Mouse (Mus musculus) CH12.LX (cell line): Measurements from ENCODE around the gene Spata18. TPM values are rescaled to one million over a fixed set of nuclear protein-coding genes. Genes with fewer than 3 reads are reported as not detected.

Source experiments
- DNase-seq: peaks from one replicate; pipeline ENCODE4 v3.0.0-alpha.2; 2013; ENCODE audit errors: extremely low read depth
- H3K27ac ChIP-seq: 2 replicates; pipeline ENCODE4 v1.5.1; 2012; ENCODE audit warnings: low read depth, mild to moderate bottlenecking, control low read depth, moderate library complexity; ENCODE audit not compliant: insufficient read depth
- H3K27me3 ChIP-seq: replicated peaks from 2 replicates; pipeline ENCODE3; 2012; ENCODE audit warnings: inconsistent platforms
- H3K36me3 ChIP-seq, 2 experiments: replicated peaks in 1 of 2; 2 replicates each; pipeline versions ENCODE3 to v1.6.1; 2012; ENCODE audit warnings: inconsistent platforms in 1 of 2, low read length in 1 of 2, mild to moderate bottlenecking in 1 of 2, mixed read lengths in 1 of 2, moderate library complexity in 1 of 2; ENCODE audit not compliant: control insufficient read depth in 1 of 2, insufficient read depth in 1 of 2
- H3K4me1 ChIP-seq, 2 experiments: 2 replicates each; pipeline ENCODE4 v1.6.1; 2012; ENCODE audit warnings: inconsistent platforms in 1 of 2, moderate library complexity in 1 of 2; ENCODE audit not compliant: insufficient read depth in 2 of 2, control insufficient read depth in 1 of 2
- H3K4me2 ChIP-seq: 2 replicates; pipeline ENCODE4 v1.6.1; 2012; ENCODE audit warnings: low read depth, mild to moderate bottlenecking, control low read depth; ENCODE audit not compliant: poor library complexity, insufficient read depth, severe bottlenecking
- H3K4me3 ChIP-seq, 3 experiments: fragments of 150-350 bp in 1 of 3; sonication (generic) in 1 of 3; replicated peaks in 1 of 3; 2 replicates each; pipeline versions ENCODE3 to v1.5.1; 2011 to 2012; ENCODE audit warnings: low read depth in 2 of 3, low read length in 2 of 3, mild to moderate bottlenecking in 2 of 3, moderate library complexity in 2 of 3, control low read depth in 1 of 3, improper control_type of control experiment in 1 of 3, inconsistent platforms in 1 of 3, mixed read lengths in 1 of 3; ENCODE audit not compliant: poor library complexity in 1 of 3
- H3K79me2 ChIP-seq: replicated peaks from 2 replicates; pipeline ENCODE4 v1.6.1; 2012; ENCODE audit warnings: mild to moderate bottlenecking, moderate library complexity; ENCODE audit not compliant: control insufficient read depth, poor library complexity, insufficient read depth, severe bottlenecking; ENCODE audit errors: extremely low read depth
- H3K9ac ChIP-seq: 2 replicates; pipeline ENCODE4 v1.6.1; 2012; ENCODE audit warnings: low read depth, mild to moderate bottlenecking, control low read depth, moderate library complexity; ENCODE audit not compliant: insufficient read depth
- H3K9me3 ChIP-seq: replicated peaks from 2 replicates; pipeline ENCODE3; 2012; ENCODE audit warnings: low read length, inconsistent platforms, mixed read lengths
- CHD1 ChIP-seq: IDR thresholded peaks from 2 replicates; pipeline ENCODE4 v1.6.1; 2012; ENCODE audit warnings: low read depth, low read length, improper control_type of control experiment, inconsistent platforms
- CTCF ChIP-seq, 2 experiments: IDR thresholded peaks in 1 of 2; conservative IDR thresholded peaks in 1 of 2; 2 replicates each; pipeline ENCODE4 v1.5.1; 2011 to 2012; ENCODE audit warnings: low read depth in 2 of 2, low read length in 2 of 2, improper control_type of control experiment in 1 of 2, inconsistent platforms in 1 of 2, mild to moderate bottlenecking in 1 of 2, moderate library complexity in 1 of 2
- E2F4 ChIP-seq: IDR thresholded peaks from 2 replicates; pipeline ENCODE4 v1.6.1; 2011; ENCODE audit warnings: low read depth, low read length, improper control_type of control experiment; ENCODE audit not compliant: insufficient replicate concordance
- ELF1 ChIP-seq: IDR thresholded peaks from 2 replicates; pipeline ENCODE4 v1.6.1; 2014; ENCODE audit warnings: low read depth, mild to moderate bottlenecking, inconsistent platforms, low read length, improper control_type of control experiment
- JUND ChIP-seq: conservative IDR thresholded peaks from 2 replicates; pipeline ENCODE4 v1.6.1; 2011; ENCODE audit warnings: low read depth, low read length, improper control_type of control experiment
- MAFK ChIP-seq: IDR thresholded peaks from 2 replicates; pipeline ENCODE4 v1.6.1; 2011; ENCODE audit warnings: low read length, improper control_type of control experiment; ENCODE audit not compliant: insufficient replicate concordance
- MAX ChIP-seq: IDR thresholded peaks from 2 replicates; pipeline ENCODE4 v1.6.1; 2011; ENCODE audit warnings: low read length, improper control_type of control experiment
- MEF2A ChIP-seq: IDR thresholded peaks from 2 replicates; pipeline ENCODE4 v1.6.1; 2014; ENCODE audit warnings: low read depth, mild to moderate bottlenecking, inconsistent platforms, low read length, improper control_type of control experiment, borderline replicate concordance
- MXI1 ChIP-seq: IDR thresholded peaks from 2 replicates; pipeline ENCODE4 v1.6.1; 2011; ENCODE audit warnings: mild to moderate bottlenecking, low read depth, low read length, improper control_type of control experiment
- PAX5 ChIP-seq: IDR thresholded peaks from 2 replicates; pipeline ENCODE4 v1.6.1; 2012; ENCODE audit warnings: low read length, inconsistent platforms, mixed read lengths
- RAD21 ChIP-seq: IDR thresholded peaks from 2 replicates; pipeline ENCODE4 v1.6.1; 2011; ENCODE audit warnings: low read depth, mild to moderate bottlenecking, low read length, improper control_type of control experiment, moderate library complexity
- RCOR1 ChIP-seq: conservative IDR thresholded peaks from 2 replicates; pipeline ENCODE4 v1.6.1; 2012; ENCODE audit warnings: low read depth, mild to moderate bottlenecking, inconsistent platforms, low read length, improper control_type of control experiment
- SMC3 ChIP-seq: IDR thresholded peaks from 2 replicates; pipeline ENCODE4 v1.6.1; 2011; ENCODE audit warnings: low read depth, low read length, improper control_type of control experiment
- UBTF ChIP-seq: IDR thresholded peaks from 2 replicates; pipeline ENCODE4 v1.6.1; 2012; ENCODE audit warnings: low read depth, mild to moderate bottlenecking, inconsistent platforms, low read length, improper control_type of control experiment, moderate library complexity
- ZC3H11A ChIP-seq: IDR thresholded peaks from 2 replicates; pipeline ENCODE4 v1.6.1; 2012; ENCODE audit warnings: low read depth, mild to moderate bottlenecking, inconsistent platforms, low read length, improper control_type of control experiment
- ZKSCAN1 ChIP-seq: IDR thresholded peaks from 2 replicates; pipeline ENCODE4 v1.6.1; 2012; ENCODE audit warnings: low read depth, inconsistent platforms, low read length, improper control_type of control experiment, borderline replicate concordance
- ZNF384 ChIP-seq: IDR thresholded peaks from 2 replicates; pipeline ENCODE4 v1.6.1; 2012; ENCODE audit warnings: low read depth, low read length, improper control_type of control experiment, inconsistent platforms
- dilution Hi-C: fragments of 300-500 bp; cut with MboI; formaldehyde crosslinking; loops from 2 replicates; pipeline ENCODE4 v1.14.3; 2020; ENCODE audit warnings: low sequenced_read_pairs; ENCODE audit not compliant: extremely low pct_unique_long_range_greater_than_20kb, extremely low pct_ligation_motif_present
- in situ Hi-C: fragments of 300-500 bp; cut with MboI; formaldehyde crosslinking; loops from 3 replicates; pipeline ENCODE4 v1.14.3; 2019; ENCODE audit warnings: low sequenced_read_pairs, low pct_ligation_motif_present, low pct_unique_long_range_greater_than_20kb, mixed read lengths
- polyA plus RNA-seq: library from polyadenylated mRNA; unstranded; fragments of >175 nt; gene quantifications from 2 replicates; pipeline ENCODE4 v1.2.1, GENCODE M21; 2012; ENCODE audit warnings: low read depth; ENCODE audit not compliant: insufficient read length
- total RNA-seq, 2 experiments: library from RNA; depleted of rRNA; stranded (reverse); fragments of 300-350 nt in 1 of 2; fragments of >200 nt in 1 of 2; gene quantifications; 2 replicates each; pipeline ENCODE4 v1.2.3; 2012 to 2014

The Spata18 gene
- total and polyA plus RNA-seq, 3 experiments = not detected

DNA sequence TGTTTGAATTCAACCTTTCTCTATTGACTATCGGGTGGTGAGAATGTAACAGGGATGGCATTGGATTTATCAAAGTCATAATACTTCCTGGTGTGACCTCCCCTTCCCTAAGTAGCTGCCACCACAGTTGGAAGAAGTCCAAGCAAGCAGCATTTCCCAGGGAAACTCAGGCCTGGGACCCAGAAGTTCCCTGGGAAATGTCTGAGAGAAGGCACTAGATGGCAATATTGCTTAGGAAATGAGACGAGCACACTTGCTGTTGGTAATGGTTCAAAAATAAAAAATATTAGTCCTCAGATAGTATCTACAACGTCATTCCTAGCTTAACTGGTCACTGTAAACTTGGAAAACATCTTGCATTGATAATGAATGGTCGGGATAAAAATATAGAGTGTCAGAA, 35.0 kb downstream of the Spata18 start:
- TF ChIP-seq MXI1 (no peak), SMC3 (peak; percentile 43), MEF2A (no peak), CTCF (conservative IDR thresholded peaks at IDR 0.05 in 1 of 2, IDR thresholded peaks at IDR 0.05 in 1 of 2; ENCODE audit: low read depth in 2 of 2, low read length in 2 of 2) (peak in 1 of 2 experiments; percentile 64; a peak in 2 of 4 replicates), RAD21 (peak; percentile 76)
- TF ChIP-seq, all 38 proteins: peak for 3
- Histone ChIP-seq H3K27ac (no peak overlapping the region), H3K9me3 (no peaks in the 10 kb centered on the region), H3K4me2 (no peak overlapping the region), H3K36me3 (no peaks in the 10 kb centered on the region), H3K4me3 (no peak overlapping the region), H3K9ac (no peak overlapping the region), H3K27me3 (no peaks in the 10 kb centered on the region), H3K79me2 (no peaks in the 10 kb centered on the region), H3K4me1 (peaks cover 0 to 3% of the 10 kb centered on the region in 2 experiments; a peak in 2 of 4 replicates)
- no peak for DNase-seq
- dilution Hi-C loops = no loop called here
- in situ Hi-C loops = loop anchor here (10.0 kb wide), 1 partner anchor 599 kb away; no protein-coding TSS in a partner anchor

DNA sequence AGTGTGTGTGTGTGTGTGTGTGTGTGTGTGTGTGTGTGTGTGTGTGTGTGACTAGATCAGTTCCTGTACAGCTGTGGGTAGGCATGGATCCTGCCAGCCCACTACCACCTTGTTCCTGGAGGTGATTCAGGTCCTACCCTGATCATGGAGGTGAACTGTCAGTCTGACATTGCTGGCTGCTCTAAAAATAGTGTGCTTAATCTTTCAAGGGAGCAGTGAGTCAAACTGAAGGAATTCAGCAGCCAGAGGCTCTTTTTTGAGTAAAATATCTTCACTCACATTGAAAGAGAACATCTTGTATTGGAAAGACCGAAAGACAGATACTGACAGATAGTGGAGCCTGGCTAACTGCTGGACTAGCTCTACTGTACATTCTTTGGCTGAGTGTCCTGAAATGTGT, 37.4 kb downstream of the Spata18 start:
- no peaks in the 10 kb centered on the region for H3K27me3 ChIP-seq
- no peak for TF ChIP-seq RCOR1
- TF ChIP-seq MEF2A = no peak
- no peaks in the 10 kb centered on the region for H3K9me3 ChIP-seq
- no peaks in the 10 kb centered on the region for H3K36me3 ChIP-seq
- DNase-seq = no peak
- H3K4me1 ChIP-seq = peaks cover 0 to 3% of the 10 kb centered on the region in 2 experiments; a peak in 2 of 4 replicates
- no peak overlapping the region for H3K27ac ChIP-seq
- no peak overlapping the region for H3K4me2 ChIP-seq
- H3K79me2 ChIP-seq = no peaks in the 10 kb centered on the region
- H3K4me3 ChIP-seq = no peak overlapping the region
- dilution Hi-C loops = no loop called here
- in situ Hi-C loops = loop anchor here (10.0 kb wide), 1 partner anchor 596 kb away; no protein-coding TSS in a partner anchor
- H3K9ac ChIP-seq = no peak overlapping the region

DNA sequence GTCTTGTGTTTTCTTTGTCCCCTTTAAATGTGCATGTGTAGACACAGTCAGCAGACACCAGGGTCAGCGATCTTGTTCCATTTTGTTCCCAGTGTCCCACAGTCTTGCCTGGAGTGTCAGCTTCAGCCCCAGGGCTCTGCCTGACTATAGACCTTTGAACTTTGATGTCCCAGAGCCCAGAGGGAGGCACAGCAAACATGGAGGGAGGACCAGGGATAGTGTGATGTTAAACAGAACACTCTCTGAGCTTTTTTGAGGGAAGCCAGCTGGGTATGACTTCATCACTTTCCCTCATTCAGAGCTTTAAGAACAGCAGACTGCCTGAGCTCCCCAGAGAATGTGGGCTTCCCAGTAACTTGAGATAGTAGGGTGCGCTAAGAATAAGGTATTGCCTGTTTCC, 39.0 kb downstream of the Spata18 start:
- no peaks in the 10 kb centered on the region for H3K27me3 ChIP-seq
- no peak overlapping the region for H3K9ac ChIP-seq
- no peak overlapping the region for H3K27ac ChIP-seq
- no peaks in the 10 kb centered on the region; a peak in 1 of 4 replicates for H3K4me1 ChIP-seq
- no peak for DNase-seq
- no peaks in the 10 kb centered on the region for H3K36me3 ChIP-seq
- H3K4me2 ChIP-seq = no peak overlapping the region
- in situ Hi-C loops = no loop called here
- TF ChIP-seq CHD1 = no peak
- no peak for TF ChIP-seq PAX5
- no peak for TF ChIP-seq MXI1
- TF ChIP-seq ZKSCAN1 = no peak
- TF ChIP-seq MAFK = no peak
- no peak for TF ChIP-seq MAX
- TF ChIP-seq JUND = no peak
- TF ChIP-seq ELF1 = no peak
- TF ChIP-seq UBTF = no peak
- no peak for TF ChIP-seq ZC3H11A
- TF ChIP-seq E2F4 = no peak
- TF ChIP-seq ZNF384 = no peak
- dilution Hi-C loops = no loop called here
- no peak overlapping the region for H3K4me3 ChIP-seq
- no peaks in the 10 kb centered on the region for H3K9me3 ChIP-seq
- H3K79me2 ChIP-seq = no peaks in the 10 kb centered on the region
